Mouse (Mus musculus) cortical plate, adult 2 months (tissue): Measurements from ENCODE around the gene Itga9.

ENCODE experiments used
- CTCF ChIP-seq: fragments of 200-500 bp; IDR thresholded peaks from 2 replicates; pipeline ENCODE4 v1.5.1; 2011; ENCODE audit warnings: mild to moderate bottlenecking, control low read depth, low read length; ENCODE audit not compliant: insufficient read depth; ENCODE audit errors: extremely low read depth
- POLR2A ChIP-seq: fragments of 200-500 bp; IDR thresholded peaks from 2 replicates; pipeline ENCODE4 v1.6.1; 2011; ENCODE audit warnings: mild to moderate bottlenecking, low read length, control low read depth; ENCODE audit not compliant: insufficient read depth; ENCODE audit errors: extremely low read depth

DNA sequence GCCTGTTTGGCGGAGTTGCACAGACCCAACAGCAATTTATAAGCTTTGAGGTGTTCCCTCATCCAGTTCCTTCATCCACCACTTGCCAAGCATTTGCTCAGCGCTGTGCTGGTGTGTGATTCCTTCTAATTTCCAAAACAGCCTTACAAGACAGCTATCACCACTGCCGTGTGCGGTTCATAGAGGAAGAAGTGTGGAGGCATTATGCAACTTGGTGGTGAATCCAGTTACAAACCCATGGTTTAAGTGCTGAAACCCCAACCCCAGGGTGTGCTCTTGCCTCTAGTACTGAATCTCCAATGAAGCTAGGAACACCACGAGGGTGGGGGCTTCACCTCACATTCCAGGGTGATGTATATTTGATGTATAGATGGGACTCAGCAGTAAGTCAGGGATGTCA lies 53.3 kb downstream of the Itga9 start:
- TF ChIP-seq CTCF (no peak), POLR2A (no peak)
